Mouse (Mus musculus): ENCODE measurements around the gene Mreg.

The Mreg gene

DNA sequence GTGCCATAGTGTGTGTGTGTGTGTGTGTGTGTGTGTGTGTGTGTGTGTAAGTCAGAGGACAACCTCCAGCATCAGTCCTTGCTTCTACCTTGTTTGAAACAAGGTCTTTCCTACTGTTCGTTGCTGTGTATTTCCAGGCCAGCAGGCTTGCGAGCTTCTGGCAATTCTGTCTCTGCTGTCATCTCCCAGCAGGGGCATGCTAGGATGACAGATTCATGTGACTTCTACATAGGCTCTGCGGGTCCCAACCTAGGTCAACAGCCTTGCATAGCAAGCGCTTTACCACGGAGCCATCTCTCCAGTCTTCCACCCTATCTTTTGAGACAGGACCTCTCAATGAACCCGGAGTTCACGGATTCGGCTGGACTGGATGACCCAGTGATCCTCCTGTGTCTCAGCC, 20.7 kb downstream of the Mreg start:
- no peak for DNase-seq (ENCODE audit: low read depth, low spot score)

GRCm38 (mm10) chr1:72188142-72188738, 23.9 kb downstream of the Mreg start:
- DNase-seq (ENCODE audit: low read depth, low spot score) = no peak

DNA sequence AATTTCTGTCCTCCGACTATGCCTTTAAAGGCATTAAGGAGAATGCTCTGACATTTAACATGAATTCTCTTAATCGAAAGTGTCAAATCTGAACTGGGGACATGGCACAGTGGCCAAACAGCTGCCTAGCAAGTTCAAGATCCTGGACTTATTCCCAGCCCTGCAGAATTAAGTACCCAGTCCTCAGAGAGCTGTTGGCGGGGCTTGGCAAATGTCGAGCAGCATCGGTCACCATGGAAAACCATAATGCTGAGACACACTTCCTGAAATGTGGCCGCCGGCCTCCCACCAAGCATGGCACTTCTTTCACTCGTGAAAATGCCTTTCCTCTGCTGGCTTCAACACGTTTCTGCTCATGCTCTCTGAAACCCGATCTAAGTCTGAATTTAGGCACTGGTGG, 24.6 kb downstream of the Mreg start:
- no peak for DNase-seq (ENCODE audit: low read depth, low spot score)

DNA sequence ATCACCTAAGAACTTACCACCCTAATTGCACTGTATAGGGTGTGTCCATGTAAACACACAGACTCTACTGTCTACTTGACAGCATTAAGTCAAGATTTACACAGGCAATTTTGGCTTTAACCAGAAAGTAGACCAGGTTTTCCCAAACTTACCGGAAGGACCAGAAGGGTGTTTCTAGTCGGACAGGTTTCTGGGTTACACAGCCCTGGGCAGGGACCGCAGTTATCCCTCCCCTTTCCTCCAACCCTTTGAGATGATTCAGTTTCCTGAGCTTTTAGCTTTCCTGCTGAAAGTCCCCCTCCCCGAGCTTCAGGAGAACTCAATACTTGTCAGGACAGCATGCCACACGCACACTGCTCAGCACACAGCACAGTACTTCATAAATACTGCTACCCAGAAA, 26.0 kb downstream of the Mreg start:
- no peak for DNase-seq (ENCODE audit: low read depth, low spot score)

GRCm38 (mm10) chr1:72183554-72183953, 28.6 kb downstream of the Mreg start:
- DNase-seq (ENCODE audit: low read depth, low spot score) = no peak

DNA sequence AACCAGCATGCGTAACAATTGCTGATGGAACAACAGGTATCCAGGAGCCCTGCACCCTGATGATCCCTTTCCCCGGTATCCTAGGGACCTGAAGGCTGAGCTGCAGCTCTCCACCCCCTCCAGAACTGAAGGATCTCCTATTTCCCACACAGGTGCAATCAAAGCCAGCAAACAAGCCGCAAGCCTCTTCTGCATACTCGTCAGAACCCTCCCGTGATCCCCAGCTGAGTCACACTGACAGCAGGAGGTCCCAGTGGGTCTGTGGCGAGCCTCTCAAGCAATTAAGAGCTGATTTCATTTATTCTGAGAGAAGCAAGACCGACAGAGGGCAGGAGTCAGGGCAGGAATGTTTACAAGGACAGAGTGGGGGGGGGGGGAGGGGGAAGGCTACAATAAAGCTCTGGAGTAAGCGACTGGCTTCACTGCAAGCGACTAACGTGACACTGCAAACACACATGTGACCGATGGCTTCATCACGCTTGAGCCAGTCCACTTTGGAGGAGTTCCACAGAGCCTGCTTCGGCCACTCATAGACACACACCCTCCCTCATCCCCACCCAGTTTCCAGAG, 29.1 kb downstream of the Mreg start:
- DNase-seq (ENCODE audit: low read depth, low spot score) = peak; percentile 39

DNA sequence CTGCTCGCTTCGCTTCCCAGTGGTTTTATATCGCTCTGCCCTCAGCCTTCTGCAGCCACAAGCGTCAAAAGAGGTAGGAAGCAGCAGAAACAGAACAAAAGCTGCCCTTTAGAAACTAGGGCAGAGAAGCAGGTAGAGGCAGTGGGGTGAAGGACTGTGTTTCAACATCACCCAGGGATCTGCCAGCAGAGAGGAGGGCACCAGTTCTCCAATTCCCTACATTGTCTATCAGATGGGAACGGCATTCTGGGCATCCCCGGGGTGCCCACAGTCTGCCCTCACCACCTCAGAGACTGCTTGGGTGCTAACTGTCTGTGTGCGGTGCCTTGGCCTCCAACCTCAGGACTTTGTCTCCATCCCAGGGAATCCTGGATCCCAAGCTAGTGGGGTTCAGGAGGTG, 32.2 kb downstream of the Mreg start:
- no peak for DNase-seq (ENCODE audit: low read depth, low spot score)

GRCm38 (mm10) chr1:72176239-72176638, 35.9 kb downstream of the Mreg start:
- DNase-seq (ENCODE audit: low read depth, low spot score) = no peak

DNA sequence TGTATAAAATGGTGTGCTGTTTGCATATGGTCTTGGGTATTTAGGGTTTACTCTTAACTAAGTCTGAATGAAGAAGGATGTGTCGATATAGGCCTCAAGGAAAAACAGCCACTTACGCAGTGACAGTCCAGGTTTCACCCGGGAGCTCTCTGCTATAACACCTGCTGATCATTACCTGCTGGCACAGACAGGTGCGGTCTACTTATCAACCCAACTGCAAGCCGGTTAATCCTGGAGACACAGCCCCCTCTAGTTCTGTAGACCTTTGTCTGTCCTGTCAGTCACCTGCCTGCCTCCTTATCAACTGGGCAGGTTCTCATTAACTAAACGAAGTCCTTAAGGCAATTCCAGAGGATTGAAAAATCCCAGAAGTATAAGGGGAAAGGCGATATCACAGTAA, 37.9 kb downstream of the Mreg start:
- DNase-seq (ENCODE audit: low read depth, low spot score) = no peak

GRCm38 (mm10) chr1:72173402-72174051, 38.6 kb downstream of the Mreg start:
- DNase-seq (ENCODE audit: low read depth, low spot score) = no peak

GRCm38 (mm10) chr1:72172788-72173187, 39.3 kb downstream of the Mreg start:
- DNase-seq (ENCODE audit: low read depth, low spot score) = no peak

DNA sequence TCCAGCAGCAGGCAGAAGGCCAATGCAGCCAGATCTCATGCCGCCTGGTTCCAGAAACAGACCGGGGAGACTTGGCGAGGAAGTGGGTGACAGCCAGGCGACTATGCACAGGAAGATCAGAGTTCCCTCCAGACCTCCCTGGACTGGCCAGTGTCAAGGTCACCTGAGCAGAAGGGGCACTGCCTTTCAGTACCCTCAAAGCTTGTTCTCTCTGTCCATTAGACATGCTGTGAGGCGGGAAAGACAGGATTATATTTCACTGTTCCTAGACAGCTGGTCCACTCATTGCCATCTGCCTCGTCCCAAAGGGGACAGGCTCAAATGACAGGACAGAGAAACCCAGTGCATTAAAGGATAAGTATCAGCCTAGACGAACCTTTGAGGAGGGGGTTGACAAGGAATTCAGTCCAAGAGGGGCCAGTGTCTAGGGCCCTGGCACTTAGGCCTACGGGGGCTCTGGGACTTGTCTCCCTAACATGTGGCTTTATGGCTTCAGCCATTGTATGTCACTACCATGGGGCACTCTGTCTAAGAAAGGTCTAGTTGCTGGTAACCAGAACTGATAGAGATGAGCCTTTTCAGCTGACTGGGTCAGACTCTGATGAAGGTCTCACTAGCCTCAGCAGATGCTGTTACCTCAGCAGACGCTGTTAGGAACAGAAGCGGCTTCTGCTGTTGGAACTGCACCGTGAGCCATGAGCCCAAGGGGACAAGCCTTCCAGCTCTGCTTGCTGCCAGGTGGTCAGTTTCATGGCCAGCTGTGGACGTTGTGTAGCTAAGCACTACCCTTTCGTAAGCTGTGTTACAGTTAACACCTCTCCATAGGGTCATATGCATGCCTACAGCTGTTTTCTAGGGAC, 40.9 kb downstream of the Mreg start:
- DNase-seq (ENCODE audit: low read depth, low spot score) = no peak

- no peak for DNase-seq (ENCODE audit: low read depth, low spot score)
Measured at GRCm38 (mm10) chr1:72167024-72167423, 45.1 kb downstream of the Mreg start.

GRCm38 (mm10) chr1:72166468-72166814, 45.7 kb downstream of the Mreg start:
- DNase-seq (ENCODE audit: low read depth, low spot score) = no peak

- no peak for DNase-seq (ENCODE audit: low read depth, low spot score)
Measured at GRCm38 (mm10) chr1:72165723-72166467, 46.2 kb downstream of the Mreg start.

GRCm38 (mm10) chr1:72160321-72160720, 51.8 kb downstream of the Mreg start:
- no peak for DNase-seq (ENCODE audit: low read depth, low spot score)

- no peak for DNase-seq (ENCODE audit: low read depth, low spot score)
Measured at GRCm38 (mm10) chr1:72145041-72145440, 67.1 kb downstream of the Mreg start.

- DNase-seq (ENCODE audit: low read depth, low spot score) = no peak
Measured at GRCm38 (mm10) chr1:72144426-72144825, 67.7 kb downstream of the Mreg start.

GRCm38 (mm10) chr1:72141893-72142480, 70.1 kb downstream of the Mreg start:
- peak; percentile 74 for DNase-seq (ENCODE audit: low read depth, low spot score)

DNA sequence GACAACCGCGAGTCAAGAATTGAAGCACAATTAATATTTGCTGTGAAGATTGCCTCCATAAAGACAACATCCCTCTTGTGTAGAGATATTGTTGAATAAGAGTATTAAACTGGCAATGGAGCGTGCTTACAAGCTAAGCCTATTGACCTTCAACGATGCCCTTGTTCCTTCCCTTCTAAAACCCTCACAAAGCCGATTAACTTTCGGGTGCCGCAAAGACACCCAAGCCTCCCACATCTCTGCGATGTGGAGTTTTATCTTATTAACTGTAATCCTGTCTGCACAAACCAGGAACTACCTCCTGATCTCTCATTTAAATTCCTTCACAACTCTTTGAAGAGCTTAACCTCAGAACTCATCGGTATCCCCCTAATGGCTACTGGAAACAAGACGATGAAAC, 76.0 kb downstream of the Mreg start:
- DNase-seq (ENCODE audit: low read depth, low spot score) = no peak

- DNase-seq (ENCODE audit: low read depth, low spot score) = no peak
Measured at GRCm38 (mm10) chr1:72134534-72134933, 77.6 kb downstream of the Mreg start.

Measured in embryo, embryonic 11.5 days (tissue).